Comparison of ENCODE assay signal across 8 mouse cellular contexts in genomic region chr19:5713730-5714129, GRCm38 (mm10). TPM values are rescaled to one million over a fixed set of nuclear protein-coding genes. Genes with fewer than 3 reads are reported as not detected.
A peak's percentile ranks its signal among the peaks of the same experiment; 100 is the strongest.
DNase-seq lines count a peak whose midpoint lies in the region; ATAC-seq and TF ChIP-seq lines count a peak whose summit lies in the region.

No protein-coding gene starts in this region.

- H3K4me2 ChIP-seq in hindbrain, postnatal 0 days (ENCODE audit: low read depth, low read length): peak overlapping the region; percentile 53
- H3K4me2 ChIP-seq in hindbrain, embryonic 11.5 days (replicated peaks; ENCODE audit: low read depth, low read length): no peak overlapping the region
- no peak overlapping the region for H3K4me2 ChIP-seq in embryonic facial prominence, embryonic 11.5 days (ENCODE audit: low read depth, low read length)
- peak overlapping the region; percentile 31; the same call in 1 of the 2 replicates for H3K4me2 ChIP-seq in heart, embryonic 16.5 days (ENCODE audit: low read depth, low read length)
- H3K4me2 ChIP-seq in limb, embryonic 13.5 days (replicated peaks): peak overlapping the region; percentile 30
- H3K4me2 ChIP-seq in myocyte (ENCODE audit: low read depth): peak overlapping the region; percentile 55

- H3K9ac ChIP-seq in hindbrain, postnatal 0 days (replicated peaks; ENCODE audit: low read length): 0 out of 2 replicates have a peak overlapping the region, but pooled peaks have one; percentile 17
- no peak overlapping the region for H3K9ac ChIP-seq in hindbrain, embryonic 11.5 days (ENCODE audit: low read depth, low read length)
- no peak overlapping the region for H3K9ac ChIP-seq in embryonic facial prominence, embryonic 11.5 days (replicated peaks; ENCODE audit: low read length)
- H3K9ac ChIP-seq in heart, embryonic 16.5 days (ENCODE audit: low read length): 0 out of 2 replicates have a peak overlapping the region, but pooled peaks have one; percentile 50
- 0 out of 2 replicates have a peak overlapping the region, but pooled peaks have one; percentile 31 for H3K9ac ChIP-seq in limb, embryonic 13.5 days

- 18% methylated on average over 2 of the region's 2 CpGs for WGBS in hindbrain, postnatal 0 days
- WGBS in hindbrain, embryonic 11.5 days: 11% methylated on average over 2 of the region's 2 CpGs
- WGBS in embryonic facial prominence, embryonic 11.5 days: 19% methylated on average over 2 of the region's 2 CpGs
- 15% methylated on average over 2 of the region's 2 CpGs for WGBS in heart, embryonic 16.5 days
- 5% methylated on average over 2 of the region's 2 CpGs for WGBS in limb, embryonic 13.5 days

- H3K27me3 ChIP-seq in hindbrain, postnatal 0 days (ENCODE audit: insufficient read depth, low read length): no peaks in the 10 kb centered on the region
- no peaks in the 10 kb centered on the region for H3K27me3 ChIP-seq in hindbrain, embryonic 11.5 days (ENCODE audit: control insufficient read depth, insufficient read depth, low read length)
- H3K27me3 ChIP-seq in embryonic facial prominence, embryonic 11.5 days (ENCODE audit: control insufficient read depth, insufficient read depth, low read length): no peaks in the 10 kb centered on the region
- H3K27me3 ChIP-seq in heart, embryonic 16.5 days (ENCODE audit: control insufficient read depth, insufficient read depth, low read length): no peaks in the 10 kb centered on the region
- 0 out of 2 replicates have a peak, but pooled peaks cover 4% of the 10 kb centered on the region for H3K27me3 ChIP-seq in limb, embryonic 13.5 days
- H3K27me3 ChIP-seq in myocyte (ENCODE audit: control insufficient read depth, insufficient read depth, insufficient read length): no peaks in the 10 kb centered on the region

- no peak for TF ChIP-seq CTCF in hindbrain, postnatal 0 days (IDR thresholded peaks at IDR 0.05; ENCODE audit: low read depth)

- H3K4me1 ChIP-seq in hindbrain, postnatal 0 days (ENCODE audit: insufficient read depth, low read length): peaks cover 10% of the 10 kb centered on the region
- H3K4me1 ChIP-seq in hindbrain, embryonic 11.5 days (replicated peaks; ENCODE audit: control insufficient read depth, insufficient read depth, low read length): peaks cover 7% of the 10 kb centered on the region
- H3K4me1 ChIP-seq in embryonic facial prominence, embryonic 11.5 days (ENCODE audit: control insufficient read depth, insufficient read depth, low read length): no peaks in the 10 kb centered on the region
- peaks cover 11% of the 10 kb centered on the region for H3K4me1 ChIP-seq in heart, embryonic 16.5 days (ENCODE audit: control insufficient read depth, insufficient read depth, low read length)
- peaks cover 33% of the 10 kb centered on the region for H3K4me1 ChIP-seq in limb, embryonic 13.5 days

- H3K27ac ChIP-seq in hindbrain, postnatal 0 days: no peak overlapping the region
- H3K27ac ChIP-seq in hindbrain, embryonic 11.5 days (ENCODE audit: low read depth, low read length): no peak overlapping the region
- H3K27ac ChIP-seq in embryonic facial prominence, embryonic 11.5 days (replicated peaks; ENCODE audit: low read depth, low read length): no peak overlapping the region
- H3K27ac ChIP-seq in heart, embryonic 16.5 days (ENCODE audit: low read length): peak overlapping the region; percentile 54
- peak overlapping the region; percentile 61; the same call in 1 of the 2 replicates for H3K27ac ChIP-seq in limb, embryonic 13.5 days

- DNase-seq in hindbrain, postnatal 0 days (ENCODE audit: low spot score): no peak
- DNase-seq in hindbrain, embryonic 11.5 days (ENCODE audit: low spot score): no peak
- peak; percentile 53 for DNase-seq in embryonic facial prominence, embryonic 11.5 days (ENCODE audit: low spot score)
- no peak for DNase-seq in natural killer cell, adult 2 months (ENCODE audit: low spot score in 2 of 2)
- DNase-seq in layer of hippocampus, adult 9-11 months: no peak

- no peak overlapping the region for H3ac ChIP-seq in myocyte (ENCODE audit: control insufficient read depth, insufficient read length)

- peak overlapping the region; percentile 18 for H3K4me3 ChIP-seq in hindbrain, postnatal 0 days (ENCODE audit: low read length)
- H3K4me3 ChIP-seq in hindbrain, embryonic 11.5 days (ENCODE audit: low read depth, low read length): no peak overlapping the region
- H3K4me3 ChIP-seq in embryonic facial prominence, embryonic 11.5 days (ENCODE audit: low read depth, low read length): no peak overlapping the region
- H3K4me3 ChIP-seq in heart, embryonic 16.5 days (ENCODE audit: low read length): no peak overlapping the region; the same call in 1 of the 2 replicates
- H3K4me3 ChIP-seq in limb, embryonic 13.5 days: no peak overlapping the region
- H3K4me3 ChIP-seq in myocyte: no peak overlapping the region

- peaks cover 27% of the 10 kb centered on the region for H3K79me2 ChIP-seq in myocyte (ENCODE audit: control insufficient read depth, insufficient read depth)

- peaks cover 4% of the 10 kb centered on the region for H3K36me3 ChIP-seq in hindbrain, postnatal 0 days (ENCODE audit: insufficient read depth, low read length)
- H3K36me3 ChIP-seq in hindbrain, embryonic 11.5 days (ENCODE audit: control insufficient read depth, insufficient read depth, low read length): peaks cover 7% of the 10 kb centered on the region; the same call in 1 of the 2 replicates
- H3K36me3 ChIP-seq in embryonic facial prominence, embryonic 11.5 days (replicated peaks; ENCODE audit: control insufficient read depth, insufficient read depth, low read depth, low read length): no peaks in the 10 kb centered on the region; the same call in none of the 2 replicates
- H3K36me3 ChIP-seq in heart, embryonic 16.5 days (ENCODE audit: control insufficient read depth, insufficient read depth): peaks cover 40% of the 10 kb centered on the region
- peaks cover 68% of the 10 kb centered on the region for H3K36me3 ChIP-seq in limb, embryonic 13.5 days
- H3K36me3 ChIP-seq in myocyte (ENCODE audit: control insufficient read depth, insufficient read depth): peaks cover 36% of the 10 kb centered on the region

- ATAC-seq in hindbrain, postnatal 0 days: no peak
- ATAC-seq in hindbrain, embryonic 11.5 days (ENCODE audit: low FRiP score): no peak
- ATAC-seq in embryonic facial prominence, embryonic 11.5 days (replicated peaks; ENCODE audit: insufficient number of reproducible peaks, low FRiP score, low TSS enrichment, low read depth): no peak
- ATAC-seq in heart, embryonic 16.5 days (replicated peaks; ENCODE audit: extremely low read depth, insufficient read depth, low FRiP score): peak; percentile 66
- peak; percentile 71 for ATAC-seq in limb, embryonic 13.5 days (ENCODE audit: low FRiP score, low read depth)

- H3K9me3 ChIP-seq in hindbrain, postnatal 0 days (ENCODE audit: low read length): no peaks in the 10 kb centered on the region
- H3K9me3 ChIP-seq in hindbrain, embryonic 11.5 days (ENCODE audit: control insufficient read depth, low read length): no peaks in the 10 kb centered on the region
- H3K9me3 ChIP-seq in embryonic facial prominence, embryonic 11.5 days (replicated peaks; ENCODE audit: control insufficient read depth, low read length): no peaks in the 10 kb centered on the region
- H3K9me3 ChIP-seq in heart, embryonic 16.5 days (replicated peaks; ENCODE audit: control insufficient read depth, low read length): no peaks in the 10 kb centered on the region
- no peaks in the 10 kb centered on the region for H3K9me3 ChIP-seq in limb, embryonic 13.5 days

- peak; percentile 5 for TF ChIP-seq POLR2A in myocyte (IDR thresholded peaks at IDR 0.05; ENCODE audit: insufficient read length, low read depth)

RNA-seq across cellular contexts. Expression of gene Kcnk7, which starts 9.6 kb away (rescaled TPM):
- not detected in 2 replicates for total RNA-seq in hindbrain, postnatal 0 days (2014; rRNA removed)
- 0.19 and 0.61 TPM in 2 replicates for polyA plus RNA-seq in hindbrain, postnatal 0 days (2015; fragmentation: Nextera tagmentation; extraction: Ambion mirVana)
- polyA plus RNA-seq in hindbrain, embryonic 11.5 days (2014; fragmentation: Nextera tagmentation; extraction: Ambion mirVana): 0.19 TPM in 1 of 2 replicates, not detected in the other
- polyA plus RNA-seq in embryonic facial prominence, embryonic 11.5 days (2014; fragmentation: Nextera tagmentation; extraction: Ambion mirVana): not detected in 2 replicates
- polyA plus RNA-seq in heart, embryonic 16.5 days (2015; fragmentation: Nextera tagmentation; extraction: Ambion mirVana): 0.18 and 0.24 TPM in 2 replicates
- 0.51 and 0.75 TPM in 2 replicates for polyA plus RNA-seq in limb, embryonic 13.5 days (2015; fragmentation: Nextera tagmentation; extraction: Ambion mirVana)
- polyA plus RNA-seq in myocyte (2012; fragmentation: generic; extraction: Trizol): 0.12 TPM

RNA-seq across cellular contexts. Expression of gene Ehbp1l1, which starts 12.4 kb away (rescaled TPM):
- 16.6 and 19.7 TPM in 2 replicates for total RNA-seq in hindbrain, postnatal 0 days (2014; rRNA removed)
- 40.0 and 43.0 TPM in 2 replicates for polyA plus RNA-seq in hindbrain, postnatal 0 days (2015; fragmentation: Nextera tagmentation; extraction: Ambion mirVana)
- 4.4 and 6.2 TPM in 2 replicates for polyA plus RNA-seq in hindbrain, embryonic 11.5 days (2014; fragmentation: Nextera tagmentation; extraction: Ambion mirVana)
- 4.5 and 5.5 TPM in 2 replicates for polyA plus RNA-seq in embryonic facial prominence, embryonic 11.5 days (2014; fragmentation: Nextera tagmentation; extraction: Ambion mirVana)
- 92.3 and 97.5 TPM in 2 replicates for polyA plus RNA-seq in heart, embryonic 16.5 days (2015; fragmentation: Nextera tagmentation; extraction: Ambion mirVana)
- polyA plus RNA-seq in limb, embryonic 13.5 days (2015; fragmentation: Nextera tagmentation; extraction: Ambion mirVana): 20.4 and 21.2 TPM in 2 replicates
- 97.4 TPM for polyA plus RNA-seq in myocyte (2012; fragmentation: generic; extraction: Trizol)

RNA-seq across cellular contexts. Expression of gene Fam89b, which starts 15.7 kb away (rescaled TPM):
- total RNA-seq in hindbrain, postnatal 0 days (2014; rRNA removed): 177 and 188 TPM in 2 replicates
- polyA plus RNA-seq in hindbrain, postnatal 0 days (2015; fragmentation: Nextera tagmentation; extraction: Ambion mirVana): 131 and 140 TPM in 2 replicates
- 165 and 174 TPM in 2 replicates for polyA plus RNA-seq in hindbrain, embryonic 11.5 days (2014; fragmentation: Nextera tagmentation; extraction: Ambion mirVana)
- 137 and 151 TPM in 2 replicates for polyA plus RNA-seq in embryonic facial prominence, embryonic 11.5 days (2014; fragmentation: Nextera tagmentation; extraction: Ambion mirVana)
- polyA plus RNA-seq in heart, embryonic 16.5 days (2015; fragmentation: Nextera tagmentation; extraction: Ambion mirVana): 68.6 and 72.3 TPM in 2 replicates
- polyA plus RNA-seq in limb, embryonic 13.5 days (2015; fragmentation: Nextera tagmentation; extraction: Ambion mirVana): 128 and 141 TPM in 2 replicates
- polyA plus RNA-seq in myocyte (2012; fragmentation: generic; extraction: Trizol): 77.4 TPM

RNA-seq across cellular contexts. Expression of gene Pcnx3, which starts 25.0 kb away (rescaled TPM):
- total RNA-seq in hindbrain, postnatal 0 days (2014; rRNA removed): 75.1 and 97.0 TPM in 2 replicates
- polyA plus RNA-seq in hindbrain, postnatal 0 days (2015; fragmentation: Nextera tagmentation; extraction: Ambion mirVana): 16.8 and 17.2 TPM in 2 replicates
- 22.9 and 23.1 TPM in 2 replicates for polyA plus RNA-seq in hindbrain, embryonic 11.5 days (2014; fragmentation: Nextera tagmentation; extraction: Ambion mirVana)
- polyA plus RNA-seq in embryonic facial prominence, embryonic 11.5 days (2014; fragmentation: Nextera tagmentation; extraction: Ambion mirVana): 17.5 and 22.0 TPM in 2 replicates
- 11.5 and 13.4 TPM in 2 replicates for polyA plus RNA-seq in heart, embryonic 16.5 days (2015; fragmentation: Nextera tagmentation; extraction: Ambion mirVana)
- polyA plus RNA-seq in limb, embryonic 13.5 days (2015; fragmentation: Nextera tagmentation; extraction: Ambion mirVana): 25.4 and 28.7 TPM in 2 replicates
- polyA plus RNA-seq in myocyte (2012; fragmentation: generic; extraction: Trizol): 34.9 TPM

RNA-seq across cellular contexts. Expression of gene Map3k11, which starts 25.2 kb away (rescaled TPM):
- 20.6 and 20.7 TPM in 2 replicates for total RNA-seq in hindbrain, postnatal 0 days (2014; rRNA removed)
- polyA plus RNA-seq in hindbrain, postnatal 0 days (2015; fragmentation: Nextera tagmentation; extraction: Ambion mirVana): 10.0 and 10.7 TPM in 2 replicates
- polyA plus RNA-seq in hindbrain, embryonic 11.5 days (2014; fragmentation: Nextera tagmentation; extraction: Ambion mirVana): 13.4 and 14.7 TPM in 2 replicates
- polyA plus RNA-seq in embryonic facial prominence, embryonic 11.5 days (2014; fragmentation: Nextera tagmentation; extraction: Ambion mirVana): 13.1 and 14.6 TPM in 2 replicates
- 24.4 and 26.8 TPM in 2 replicates for polyA plus RNA-seq in heart, embryonic 16.5 days (2015; fragmentation: Nextera tagmentation; extraction: Ambion mirVana)
- 18.2 and 18.5 TPM in 2 replicates for polyA plus RNA-seq in limb, embryonic 13.5 days (2015; fragmentation: Nextera tagmentation; extraction: Ambion mirVana)
- 19.0 TPM for polyA plus RNA-seq in myocyte (2012; fragmentation: generic; extraction: Trizol)

Comparison
In these comparisons a context has a peak if more than half of its experiments do, and no peak if none do; other contexts are left out.
1. H3K4me2 ChIP-seq: peak in hindbrain, postnatal 0 days (single experiment), heart, embryonic 16.5 days (single experiment), limb, embryonic 13.5 days (single experiment) and myocyte (single experiment); none in hindbrain, embryonic 11.5 days (single experiment) and embryonic facial prominence, embryonic 11.5 days (single experiment).
2. H3K9ac ChIP-seq: peak in hindbrain, postnatal 0 days (single experiment), heart, embryonic 16.5 days (single experiment) and limb, embryonic 13.5 days (single experiment); none in hindbrain, embryonic 11.5 days (single experiment) and embryonic facial prominence, embryonic 11.5 days (single experiment).
3. ATAC-seq: peak in heart, embryonic 16.5 days (single experiment) and limb, embryonic 13.5 days (single experiment); none in hindbrain, postnatal 0 days (single experiment), hindbrain, embryonic 11.5 days (single experiment) and embryonic facial prominence, embryonic 11.5 days (single experiment).
4. H3K27ac ChIP-seq: peak in heart, embryonic 16.5 days (single experiment) and limb, embryonic 13.5 days (single experiment); none in hindbrain, postnatal 0 days (single experiment), hindbrain, embryonic 11.5 days (single experiment) and embryonic facial prominence, embryonic 11.5 days (single experiment).